Mouse (Mus musculus) G1E (cell line): Measurements from ENCODE around the gene Rasl12.

Experiments
- CTCF ChIP-seq: IDR thresholded peaks from 2 replicates; pipeline ENCODE4 v1.5.1; 2012; ENCODE audit warnings: low read depth, low read length, inconsistent platforms, mixed read lengths
- GATA2 ChIP-seq: IDR thresholded peaks from 2 replicates; pipeline ENCODE4 v1.6.1; 2012; ENCODE audit warnings: low read depth, low read length, inconsistent platforms, borderline replicate concordance

- TF ChIP-seq GATA2 (no peak), CTCF (no peak)
These were observed 41.7 kb upstream of the Rasl12 start for GRCm38 (mm10) chr9:65356561-65356960.
